Mouse (Mus musculus) yolk sac, embryonic 10.5 days (tissue): Measurements from ENCODE around the gene Gm49354.
"Not testable (repeated sequence)": the region's sequence is repeated elsewhere in the genome, so short reads cannot be mapped to it uniquely, and the experiment has no call there.

Experiments
- DNase-seq: peaks from one replicate; pipeline ENCODE4 v3.0.0-alpha.2; 2017; ENCODE audit warnings: low spot score

Gene Gm49354

GRCm38 (mm10) chr13:59782145-59782544, at the start of gene Gm49354:
Gm49354 (minus strand) TSS chr13:59782245.
- no peak for DNase-seq

DNA sequence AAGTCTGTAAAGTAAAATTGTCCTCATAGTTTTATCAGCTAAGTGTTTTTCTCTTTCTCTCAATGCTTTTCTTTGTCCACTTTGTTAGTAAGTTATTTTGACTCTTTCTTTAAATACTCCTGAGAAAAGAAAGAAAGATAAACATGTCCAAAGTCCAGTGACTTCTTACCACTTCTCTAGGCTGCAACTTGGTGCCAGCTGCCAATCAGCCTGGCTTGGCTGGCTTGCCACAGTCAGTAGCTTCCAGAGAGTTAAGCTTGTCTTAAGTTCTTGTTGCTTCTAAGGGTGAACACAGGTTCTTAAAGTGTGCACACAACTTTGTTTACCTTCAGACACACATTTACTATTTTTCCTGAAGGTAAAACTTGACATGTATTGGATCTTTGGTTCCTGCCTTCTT, 43.9 kb upstream of the Gm49354 start:
- no peak for DNase-seq

DNA sequence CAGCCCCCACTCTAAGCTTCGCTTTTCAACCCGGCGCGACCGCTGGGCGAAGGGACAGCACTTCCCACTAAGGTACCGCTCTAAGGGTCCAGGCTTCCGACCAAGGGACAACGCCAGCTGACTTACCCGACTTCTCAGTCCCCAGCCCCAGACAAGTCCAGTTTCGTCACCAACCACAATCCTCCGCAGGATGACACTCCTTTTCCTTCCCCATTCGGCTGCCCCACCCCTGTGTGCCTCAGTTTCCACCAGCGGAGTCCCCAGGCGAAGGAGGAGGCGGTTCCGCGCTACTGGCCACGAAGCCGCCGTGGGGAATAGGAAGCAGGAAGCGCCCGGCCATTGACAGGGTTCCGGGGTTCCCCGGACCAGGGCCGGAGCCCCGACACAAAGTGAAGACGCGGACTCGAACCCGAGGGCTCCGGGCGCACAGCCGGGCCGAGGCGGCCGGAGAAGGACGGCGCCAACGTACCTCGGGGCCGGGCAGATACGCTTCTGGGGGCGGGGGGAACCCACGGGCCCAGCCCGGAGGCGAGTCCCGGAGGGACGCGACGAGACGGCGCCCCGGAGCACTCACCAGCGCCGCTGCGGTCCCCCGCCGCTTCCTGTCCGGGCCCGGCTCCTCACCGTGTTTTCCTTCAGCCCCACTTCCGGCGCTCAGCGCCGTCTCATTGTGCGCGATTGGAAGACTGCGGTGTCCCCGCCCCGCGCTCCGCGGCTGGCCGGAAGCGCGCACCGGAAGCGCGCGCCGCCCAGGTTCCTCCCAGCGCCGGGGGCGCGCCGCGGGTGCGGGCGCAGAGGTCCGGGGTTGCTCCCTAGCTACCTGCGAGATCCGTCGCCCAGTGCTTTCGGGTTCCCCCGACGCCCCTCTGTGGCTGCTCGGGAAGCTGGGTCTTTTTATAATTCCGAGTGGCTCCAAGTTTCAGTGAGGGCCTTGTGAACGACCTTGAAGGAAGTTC, 40.7 kb upstream of the Gm49354 start, which contains the start of gene Tut7:
Gene Tut7 (minus strand): TSS at position 641 of the 956 bp plus-strand sequence.
- DNase-seq: peak; percentile 93

GRCm38 (mm10) chr13:59820836-59821235, 38.8 kb upstream of the Gm49354 start:
- no peak for DNase-seq

GRCm38 (mm10) chr13:59820114-59820513, 38.1 kb upstream of the Gm49354 start:
- DNase-seq: no peak

- no peak for DNase-seq
Measured at GRCm38 (mm10) chr13:59817352-59817751, 35.3 kb upstream of the Gm49354 start.

GRCm38 (mm10) chr13:59814109-59814591, 32.1 kb upstream of the Gm49354 start:
- DNase-seq: peak; percentile 29

GRCm38 (mm10) chr13:59811581-59811980, 29.5 kb upstream of the Gm49354 start:
- DNase-seq: no peak

DNA sequence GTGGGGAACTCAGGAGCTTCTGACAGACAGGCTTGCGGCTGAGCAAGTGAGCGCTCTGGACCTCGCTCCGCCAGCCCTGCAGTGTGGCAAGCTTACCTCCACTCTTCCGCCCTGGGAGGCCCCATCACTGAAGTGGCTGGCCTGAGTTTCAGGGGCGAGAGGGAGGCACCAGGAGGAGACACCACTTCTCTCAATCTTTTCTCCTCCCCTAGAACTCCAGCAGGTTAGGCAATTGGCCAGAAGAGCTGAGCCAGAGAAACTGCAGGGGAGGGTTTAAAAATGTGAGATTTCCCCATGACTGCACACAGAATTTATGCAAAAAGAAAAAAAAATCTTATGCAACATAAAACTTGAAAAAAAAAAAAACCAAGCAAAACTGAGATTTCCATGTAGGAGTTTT, 19.0 kb upstream of the Gm49354 start:
- no peak for DNase-seq

- DNase-seq: no peak
Measured at GRCm38 (mm10) chr13:59800077-59800476, 18.0 kb upstream of the Gm49354 start.

DNA sequence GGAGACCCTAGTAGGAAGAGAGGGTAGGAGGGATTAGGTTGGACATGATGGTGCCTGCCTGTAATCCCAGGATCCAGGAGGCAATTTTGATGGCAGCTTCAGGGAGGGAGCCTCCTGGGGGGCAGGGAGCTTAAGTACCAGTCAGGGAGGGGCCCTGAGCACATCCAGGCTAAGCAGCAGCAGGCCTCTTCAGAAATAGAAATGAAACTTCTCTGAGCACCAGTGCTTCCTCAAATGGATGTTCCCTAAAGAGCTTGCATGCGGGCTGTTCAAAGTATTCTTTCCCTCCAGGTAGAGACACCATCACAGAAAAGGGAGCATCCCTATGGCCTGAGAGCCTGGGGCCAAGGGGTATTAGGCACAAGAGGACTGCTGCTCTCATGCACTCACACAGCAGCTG, 16.3 kb upstream of the Gm49354 start:
- DNase-seq: no peak

DNA sequence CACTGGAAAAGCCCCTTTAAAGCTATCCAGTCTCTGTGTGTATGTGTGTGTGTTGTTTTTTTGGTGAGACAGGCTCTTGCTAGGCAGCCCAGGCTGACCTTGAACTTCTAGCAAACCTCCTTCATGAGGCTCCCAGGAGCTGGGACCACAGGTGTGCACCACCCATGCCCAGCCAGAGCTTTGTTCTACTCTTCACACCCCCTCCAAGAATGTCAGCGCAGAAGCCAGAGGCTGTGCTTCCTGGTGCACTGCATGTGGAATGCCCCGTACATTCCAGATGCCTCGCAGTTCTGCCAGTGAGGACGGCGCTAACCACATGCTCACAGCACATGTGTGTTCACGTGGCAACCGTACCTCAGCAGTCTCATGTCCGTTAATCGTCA, 14.4 kb upstream of the Gm49354 start:
- no peak for DNase-seq

DNA sequence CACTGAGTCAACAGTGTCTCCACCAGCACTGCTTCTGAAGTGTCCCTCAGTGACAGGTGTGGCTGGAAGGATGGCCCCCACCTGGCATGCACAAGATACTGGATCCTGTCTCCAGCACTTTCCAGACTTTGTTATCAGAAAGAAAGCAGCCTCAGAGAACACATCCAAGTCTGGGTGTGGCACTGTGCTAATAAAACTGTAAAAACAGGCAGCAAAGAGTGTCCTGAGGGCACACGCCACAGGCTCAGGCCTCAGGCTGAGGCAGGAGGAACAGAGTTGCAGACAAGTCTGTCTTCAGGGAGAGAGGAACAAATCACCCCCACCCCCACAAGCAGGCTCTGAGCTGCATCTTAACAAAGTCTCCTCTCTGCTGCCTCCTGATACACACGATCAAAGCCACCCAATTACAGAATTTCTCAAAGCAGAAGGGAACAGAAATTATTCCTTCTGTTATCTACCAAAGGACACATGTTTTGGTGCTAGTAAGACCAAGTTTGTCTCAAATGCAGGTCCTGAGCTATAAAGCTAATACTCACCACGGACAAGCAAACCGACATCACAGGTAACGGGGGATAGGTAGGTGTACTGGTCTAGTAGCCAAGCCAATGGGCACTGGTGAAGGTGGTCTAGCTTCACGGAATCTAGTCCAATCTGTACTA, 13.9 kb upstream of the Gm49354 start:
- peak; percentile 9 for DNase-seq

DNA sequence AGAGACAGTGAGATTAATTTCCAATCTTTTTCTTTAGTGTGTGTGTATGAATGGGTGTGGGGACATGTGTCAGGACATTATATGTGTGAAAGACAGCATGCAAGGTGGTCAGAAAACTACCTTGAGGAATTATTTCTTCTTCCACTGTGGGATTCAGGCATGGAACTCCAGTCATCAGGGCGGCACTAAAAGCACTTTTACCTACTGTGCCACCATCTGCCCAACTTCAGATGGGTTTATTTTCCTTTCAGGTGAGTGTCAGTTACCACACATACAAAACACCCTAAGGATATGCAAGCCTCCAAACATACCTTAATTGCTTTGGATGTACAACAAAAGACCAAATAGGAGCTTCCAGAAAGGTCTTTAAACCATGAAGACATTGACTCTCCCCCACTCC, 12.7 kb upstream of the Gm49354 start:
- DNase-seq: no peak

- not testable (repeated sequence) for DNase-seq
Measured at GRCm38 (mm10) chr13:59779744-59780264, 2.2 kb downstream of the Gm49354 start.

DNA sequence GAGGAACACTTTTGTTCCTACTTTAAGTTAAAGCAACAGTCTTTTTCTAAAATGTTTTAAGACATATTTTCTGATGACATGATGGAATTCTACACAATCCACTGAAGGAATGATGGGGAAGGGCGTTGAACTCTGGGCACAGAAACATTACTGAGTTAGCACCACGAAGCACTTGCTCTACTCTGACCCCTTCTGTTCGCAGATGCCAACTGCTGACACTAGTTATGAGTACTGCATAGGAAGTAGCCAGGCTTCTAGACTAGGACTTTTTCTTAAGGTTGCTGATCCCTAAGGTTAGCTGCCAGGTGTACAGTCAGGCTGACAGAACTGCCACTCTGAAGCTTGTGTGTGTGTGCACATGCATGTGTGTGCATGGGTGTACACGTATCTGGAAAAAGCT, 2.8 kb downstream of the Gm49354 start:
- no peak for DNase-seq

GRCm38 (mm10) chr13:59775168-59775567, 6.9 kb downstream of the Gm49354 start:
- DNase-seq: no peak

DNA sequence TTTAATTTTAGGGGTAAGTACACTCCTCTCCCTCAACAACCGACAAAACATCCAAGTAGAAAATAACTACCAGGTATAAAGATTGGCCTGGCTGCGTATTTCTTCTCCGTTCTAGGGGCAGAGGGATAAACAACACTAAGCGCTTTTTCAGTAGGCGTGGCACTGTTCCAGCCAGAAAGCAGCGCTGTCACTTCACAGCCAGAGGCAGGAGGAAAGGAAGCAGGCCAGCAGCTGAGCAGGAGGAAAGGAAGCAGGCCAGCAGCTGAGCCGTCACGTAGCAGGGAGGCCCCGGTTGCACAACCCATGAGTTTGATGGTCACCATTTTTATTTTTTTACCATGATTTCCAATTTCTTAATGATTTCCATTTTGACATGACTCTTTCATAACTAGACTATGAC, 10.8 kb downstream of the Gm49354 start:
- peak; percentile 79 for DNase-seq

GRCm38 (mm10) chr13:59770847-59771246, 11.2 kb downstream of the Gm49354 start:
- peak; percentile 21 for DNase-seq

- peak; percentile 89 for DNase-seq
Measured at GRCm38 (mm10) chr13:59770164-59770562, 11.9 kb downstream of the Gm49354 start.

GRCm38 (mm10) chr13:59769296-59770163, 12.5 kb downstream of the Gm49354 start, which contains the start of gene Isca1:
Isca1 (minus strand) TSS chr13:59769810.
- peak; percentile 99 for DNase-seq

DNA sequence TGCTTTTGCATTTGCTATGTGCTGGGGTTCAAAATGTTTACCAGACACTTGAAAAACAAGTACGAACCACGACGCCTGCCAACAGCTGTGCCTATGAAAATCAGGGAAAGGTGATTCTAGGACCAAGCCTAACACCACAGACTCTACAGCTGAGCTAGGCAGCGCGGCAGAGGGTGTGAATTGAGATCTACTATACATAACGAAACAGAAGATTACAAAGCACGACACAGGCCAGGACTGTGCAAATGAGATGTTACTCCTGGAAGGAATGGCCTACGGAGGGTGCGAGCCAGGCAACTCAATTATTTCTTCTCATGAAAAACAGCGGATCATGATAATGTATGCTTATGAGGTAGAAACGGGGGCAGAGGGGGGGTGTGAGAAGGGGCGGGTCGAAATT, 13.5 kb downstream of the Gm49354 start:
- no peak for DNase-seq
